Mouse (Mus musculus) cerebellum, postnatal 4 days (tissue): ENCODE data around the gene Atg9b.
A peak's percentile ranks its signal among the peaks of the same experiment; 100 is the strongest.

Experiments
- DNase-seq, 2 experiments: peaks; one replicate each; pipeline ENCODE4 v3.0.0; 2022; ENCODE audit warnings: low spot score in 2 of 2, mixed read lengths in 1 of 2

Atg9b gene

DNA sequence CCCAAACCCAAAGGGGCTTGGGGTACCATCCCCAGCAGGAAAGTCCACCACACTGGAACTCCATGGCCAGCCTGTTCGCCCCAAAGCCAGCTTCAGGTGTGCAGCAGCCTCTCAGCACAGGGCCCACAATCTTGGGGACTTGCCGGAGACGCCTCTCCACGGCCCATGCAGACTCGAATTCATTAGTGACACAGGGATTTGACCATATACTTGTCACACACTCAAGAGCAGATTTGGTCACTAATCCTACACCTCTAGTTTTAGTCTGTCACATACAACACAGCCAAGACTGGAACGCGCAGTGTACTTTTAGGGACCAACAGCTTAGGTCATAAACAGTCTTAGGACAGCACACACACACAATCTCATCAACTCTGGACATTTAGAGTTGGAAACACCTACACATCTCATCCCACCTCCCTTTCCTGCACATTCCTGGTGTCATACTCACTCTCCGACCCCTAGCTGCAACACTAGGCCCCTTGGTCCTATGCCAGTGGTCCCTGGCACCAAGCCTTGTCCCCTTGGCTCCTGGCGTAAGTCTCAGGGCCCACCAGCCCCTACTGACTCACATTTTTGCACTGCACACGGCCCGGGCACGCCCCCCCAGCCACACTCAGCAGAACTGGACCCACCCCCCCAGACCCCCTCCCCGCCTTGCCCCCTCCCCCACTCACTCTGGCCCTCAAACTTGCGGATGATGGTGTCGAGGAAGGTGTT is 41.3 kb downstream of the Atg9b start:
- peak in 1 of 2 experiments; percentile 46 for DNase-seq

DNA sequence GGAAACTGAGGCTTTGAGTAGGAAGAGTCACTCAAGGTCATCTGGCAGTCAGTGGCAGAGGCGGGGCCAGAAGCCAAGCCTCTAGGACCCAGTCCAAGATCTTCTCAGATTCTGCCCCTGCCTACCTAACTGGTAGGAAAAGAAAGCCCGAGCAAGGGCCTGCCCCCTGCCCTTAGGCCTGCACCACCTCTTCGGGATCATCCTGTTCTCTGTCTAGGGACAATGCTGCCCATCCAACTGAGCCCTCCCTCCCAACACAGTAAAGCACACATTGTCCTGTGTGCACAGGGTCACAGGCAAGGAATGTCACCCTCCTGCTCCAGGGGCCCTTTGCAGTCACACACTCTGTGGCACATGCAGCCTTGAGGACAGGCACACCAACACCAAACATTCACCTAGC is 41.9 kb downstream of the Atg9b start:
- DNase-seq: no peak

DNA sequence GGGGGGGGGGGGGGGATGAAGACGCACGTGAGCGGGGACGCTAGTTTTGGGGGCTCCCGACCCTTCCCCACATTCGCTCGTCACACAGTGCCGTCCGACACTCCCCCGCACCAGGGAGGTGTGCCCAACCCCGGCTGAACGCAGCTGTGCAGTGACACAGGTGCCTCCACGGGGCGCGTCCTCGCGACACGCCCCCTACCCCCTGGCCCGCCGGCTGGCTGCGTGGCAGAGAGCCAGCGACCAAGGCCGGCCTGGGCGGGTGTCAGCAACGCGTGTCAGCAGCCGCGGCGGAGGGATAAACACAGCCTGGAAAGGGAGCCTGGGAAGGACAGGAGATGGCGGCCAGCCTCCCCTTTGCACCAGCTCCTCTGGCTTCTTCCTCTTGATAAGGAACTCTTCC is 43.4 kb downstream of the Atg9b start:
- DNase-seq: no peak

- peak; percentile 35 to 42 for DNase-seq
Measured at GRCm38 (mm10) chr5:24348128-24348527, 43.8 kb downstream of the Atg9b start.

- DNase-seq: no peak
Measured at GRCm38 (mm10) chr5:24347186-24347875, 44.6 kb downstream of the Atg9b start.

DNA sequence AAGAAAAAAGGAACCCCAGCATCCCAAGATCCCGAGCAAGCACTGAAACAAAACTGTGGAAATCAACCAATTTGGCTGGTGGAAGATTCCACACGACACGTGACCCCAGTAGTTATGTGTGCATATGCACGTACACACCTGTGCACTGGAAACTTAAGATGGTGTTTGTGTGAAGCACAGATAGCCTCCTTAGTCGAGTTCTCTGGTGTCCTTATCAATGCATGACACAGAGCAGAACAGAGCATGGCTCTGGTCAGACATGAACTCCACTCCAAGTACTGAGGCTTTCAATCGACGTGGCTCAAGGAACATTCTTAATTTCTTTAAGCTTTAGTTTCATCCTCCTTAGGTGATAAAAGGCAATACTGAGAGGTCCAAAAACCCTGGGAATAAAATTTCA is 45.6 kb downstream of the Atg9b start:
- DNase-seq: no peak

- DNase-seq: no peak
Measured at GRCm38 (mm10) chr5:24344477-24345051, 47.4 kb downstream of the Atg9b start.

DNA sequence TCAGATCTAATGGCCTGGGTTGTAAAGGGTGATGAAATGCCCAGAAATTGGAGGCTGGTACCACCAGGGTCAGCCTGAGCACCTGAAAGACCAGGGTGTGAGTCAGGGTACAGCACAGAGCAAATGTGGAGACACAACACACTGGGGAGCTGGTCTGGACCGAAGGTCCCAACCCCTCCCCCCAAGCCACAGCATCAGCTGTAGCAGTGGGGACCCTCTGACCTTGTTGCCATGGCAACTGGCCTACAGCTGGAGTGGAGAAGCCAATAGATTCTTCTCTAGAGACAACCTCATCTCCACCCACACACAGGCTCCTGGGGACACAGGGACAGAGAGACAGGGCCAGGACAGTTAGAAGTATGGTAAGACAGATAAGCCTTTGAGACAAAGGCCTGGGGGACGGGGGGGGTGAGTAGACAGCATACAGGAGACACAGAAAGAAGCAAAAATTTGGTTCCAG is 47.9 kb downstream of the Atg9b start:
- peak in 1 of 2 experiments; percentile 37 for DNase-seq

DNA sequence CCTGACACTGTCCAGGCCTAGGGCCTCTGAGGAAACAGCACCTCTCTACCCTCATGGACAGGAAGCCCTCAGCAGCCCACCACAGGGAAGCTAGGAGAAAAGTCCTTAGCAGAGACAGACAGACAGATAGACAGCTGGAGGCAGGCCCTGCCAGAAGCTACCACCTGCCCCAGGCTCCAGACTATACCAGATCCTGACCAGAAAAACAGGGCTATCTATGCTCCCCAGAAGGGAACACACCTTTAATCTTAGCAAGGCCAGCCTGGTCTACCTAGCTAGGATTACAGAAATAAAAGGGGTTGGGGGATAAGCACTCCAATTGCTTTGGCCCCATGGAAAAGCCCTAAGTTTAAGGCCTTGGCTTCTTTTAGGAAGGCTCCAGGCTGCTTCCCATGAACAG is 48.6 kb downstream of the Atg9b start:
- DNase-seq: no peak

DNA sequence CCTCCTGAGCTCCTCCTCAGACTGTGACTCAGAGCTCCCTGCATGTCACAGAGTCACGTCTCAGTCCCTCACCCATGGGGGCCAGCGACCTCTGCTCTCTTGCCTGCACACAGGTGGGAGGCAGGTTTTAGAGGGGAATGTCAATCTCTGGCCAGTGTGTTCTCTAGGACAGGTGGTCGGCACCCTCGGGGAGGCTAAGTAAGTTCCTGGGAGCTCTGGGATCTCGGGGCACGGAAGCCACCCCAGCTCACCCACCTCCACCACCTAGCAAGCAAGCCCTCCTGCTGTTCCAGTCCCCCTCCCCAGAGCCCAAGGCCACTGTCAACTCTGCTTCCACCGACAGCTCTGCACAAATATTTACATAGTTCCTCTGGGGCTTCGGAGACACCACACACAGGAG is 49.0 kb downstream of the Atg9b start:
- no peak for DNase-seq

DNA sequence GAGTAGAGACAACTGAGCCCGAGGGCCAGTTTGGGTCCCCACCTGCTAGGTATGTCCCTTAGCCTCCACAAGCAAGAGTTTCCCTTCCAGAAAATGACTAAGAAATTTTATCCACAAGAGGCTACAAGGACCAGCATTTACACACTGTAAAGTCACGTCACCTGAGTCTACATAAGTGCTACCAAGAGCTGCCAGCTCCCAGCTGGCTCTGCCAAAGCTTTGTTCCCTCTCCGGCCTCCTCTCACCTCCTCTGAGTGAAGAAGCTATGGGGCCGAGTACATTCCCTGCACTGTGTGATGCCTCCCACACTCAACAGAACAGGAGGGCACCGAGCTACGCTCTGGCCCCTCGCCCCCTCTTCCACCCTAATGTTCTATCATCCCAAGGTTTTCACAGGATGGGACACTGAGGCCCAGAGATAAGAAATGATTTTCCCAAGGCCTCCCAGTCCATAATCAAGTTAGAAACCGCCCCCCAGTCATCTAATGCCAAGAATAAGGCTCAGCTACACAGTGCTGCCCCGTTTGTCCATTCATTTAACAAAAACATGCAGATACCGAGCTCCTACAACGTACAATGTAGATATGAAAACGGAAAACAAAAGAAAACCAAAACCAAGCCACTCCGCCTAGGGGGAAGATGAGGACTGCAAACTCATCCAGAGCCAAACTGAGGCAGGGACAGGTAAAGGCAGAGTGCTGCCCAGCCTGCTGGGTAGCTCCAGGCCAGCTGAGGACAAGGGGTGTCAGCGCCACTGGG is 49.6 kb downstream of the Atg9b start:
- no peak for DNase-seq

DNA sequence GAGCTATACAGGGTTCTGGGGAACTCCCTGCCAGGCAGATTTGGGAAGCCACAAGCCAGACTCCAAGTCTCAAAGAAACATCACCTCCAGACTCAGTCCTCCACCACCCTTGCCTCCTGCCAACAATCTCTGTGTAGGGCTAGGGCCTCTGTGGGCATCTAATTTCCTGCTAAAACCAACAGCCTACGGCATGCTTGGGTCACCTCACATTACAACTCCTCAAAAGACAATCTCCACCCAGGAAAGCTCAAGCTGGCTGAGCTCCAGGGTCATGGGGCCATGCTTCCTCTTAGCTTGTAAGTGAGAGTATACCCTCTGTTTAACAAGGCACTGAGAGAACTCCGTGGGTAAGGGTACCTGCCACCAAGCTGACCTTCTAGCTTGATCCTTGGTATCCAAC is 54.1 kb downstream of the Atg9b start:
- no peak for DNase-seq

DNA sequence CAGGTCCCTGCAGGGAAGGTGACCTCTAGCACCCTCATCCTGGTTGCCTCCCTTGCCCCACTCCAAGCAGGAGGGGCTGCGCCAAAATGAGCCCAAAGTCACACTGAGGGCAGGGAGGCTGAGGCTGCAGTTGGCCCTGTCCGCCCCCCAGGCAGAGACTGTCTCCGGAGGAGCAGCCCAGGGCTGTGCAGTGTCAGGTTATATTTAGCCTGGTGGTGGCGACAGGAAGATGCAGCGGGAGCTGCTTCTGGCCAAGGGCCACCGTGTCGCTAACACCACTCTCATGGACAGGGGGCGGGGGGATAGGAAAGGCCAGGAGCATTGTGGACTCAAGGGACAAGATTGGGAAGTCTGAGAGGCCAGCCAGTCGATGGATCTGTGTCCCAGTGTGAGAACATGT is 54.6 kb downstream of the Atg9b start:
- DNase-seq: no peak

GRCm38 (mm10) chr5:24335888-24336511 is 55.9 kb downstream of the Atg9b start:
- peak in 1 of 2 experiments; percentile 68 for DNase-seq

GRCm38 (mm10) chr5:24334749-24335148 is 57.2 kb downstream of the Atg9b start:
- DNase-seq: no peak
